Mouse (Mus musculus) heart, adult 2 months (tissue): ENCODE results near the gene Tifab. TPM values are rescaled to one million over a fixed set of nuclear protein-coding genes. Genes with fewer than 3 reads are reported as not detected.
A peak's percentile ranks its signal among the peaks of the same experiment; 100 is the strongest.

ENCODE experiments used
- DNase-seq, 2 experiments: peaks; one replicate each; pipeline ENCODE4 v3.0.0; 2021
- H3K27ac ChIP-seq: fragments of 200-600 bp; 2 replicates; pipeline ENCODE4 v1.8.1; 2022
- H3K27me3 ChIP-seq: fragments of 200-500 bp; 2 replicates; pipeline ENCODE4 v1.6.1; 2012; ENCODE audit warnings: mild to moderate bottlenecking, low read length, inconsistent platforms, mixed read lengths; ENCODE audit not compliant: control insufficient read depth, insufficient read depth
- H3K36me3 ChIP-seq: fragments of 200-500 bp; 2 replicates; pipeline ENCODE4 v1.6.1; 2012; ENCODE audit warnings: low read length, inconsistent platforms; ENCODE audit not compliant: control insufficient read depth, insufficient read depth
- H3K4me1 ChIP-seq: fragments of 200-500 bp; 2 replicates; pipeline ENCODE4 v1.6.1; 2011; ENCODE audit warnings: low read length; ENCODE audit not compliant: control insufficient read depth, insufficient read depth
- H3K4me3 ChIP-seq: fragments of 200-600 bp; 2 replicates; pipeline ENCODE4 v1.8.1; 2022
- H3K79me2 ChIP-seq: fragments of 200-500 bp; replicated peaks from 2 replicates; pipeline ENCODE4 v1.6.1; 2012; ENCODE audit warnings: mild to moderate bottlenecking, inconsistent platforms, low read length, moderate library complexity, mixed read lengths; ENCODE audit not compliant: control insufficient read depth, insufficient read depth
- H3K9ac ChIP-seq: fragments of 200-500 bp; 2 replicates; pipeline ENCODE4 v1.6.1; 2012; ENCODE audit warnings: low read depth, mild to moderate bottlenecking, control low read depth, inconsistent platforms, low read length, mixed read lengths
- CTCF ChIP-seq: fragments of 200-600 bp; IDR thresholded peaks from 2 replicates; pipeline ENCODE4 v1.8.1; 2022; ENCODE audit warnings: antibody characterized with exemption, mild to moderate bottlenecking, moderate library complexity
- EP300 ChIP-seq: fragments of 200-500 bp; IDR thresholded peaks from 2 replicates; pipeline ENCODE4 v1.6.1; 2011; ENCODE audit warnings: low read depth, low read length, control low read depth; ENCODE audit not compliant: insufficient read depth
- POLR2A ChIP-seq: fragments of 200-500 bp; IDR thresholded peaks from 2 replicates; pipeline ENCODE4 v1.6.1; 2011; ENCODE audit warnings: mild to moderate bottlenecking, low read depth, low read length, control low read depth; ENCODE audit not compliant: insufficient read depth
- WGBS: fragments of 180-500 bp; shearing (Covaris S2); methylation state at CpG from one replicate; pipeline ENCODE4 v1.1.7; 2018; 5-methylcytosine and 5-hydroxymethylcytosine counted together
- intact Hi-C: fragments of 180-260 bp; cut with DNase I; formaldehyde crosslinking; loops from one replicate; pipeline ENCODE4 v1.15.1; 2025
- polyA plus RNA-seq: library from polyadenylated mRNA; depleted of rRNA; stranded (reverse); fragments of >200 nt; gene quantifications from 2 replicates; pipeline ENCODE4 v1.2.3, GENCODE M21; 2012
- total RNA-seq, 2 experiments: library from RNA; stranded (reverse); gene quantifications; 2 replicates each; pipeline ENCODE4 v1.2.3; 2021

The Tifab gene
- total and polyA plus RNA-seq, 3 experiments, result 1.1 to 2.1 (median 1.2) TPM

GRCm38 (mm10) chr13:56134031-56134430, 44.7 kb downstream of the Tifab start:
- intact Hi-C loops, result loop anchor here (10.0 kb wide), 1 partner anchor 49 kb away; no protein-coding TSS in a partner anchor
- no peaks in the 10 kb centered on the region for H3K27me3 ChIP-seq
- peaks cover 3% of the 10 kb centered on the region; the same call in 1 of the 2 replicates for H3K36me3 ChIP-seq
- no peak for TF ChIP-seq CTCF
- no peak for TF ChIP-seq POLR2A
- no peak for TF ChIP-seq EP300
- no peak overlapping the region for H3K27ac ChIP-seq
- peak overlapping the region; percentile 96 for H3K4me3 ChIP-seq
- H3K79me2 ChIP-seq, result peaks cover 7% of the 10 kb centered on the region
- 39% methylated on average over 5 of the region's 5 CpGs for WGBS
- H3K4me1 ChIP-seq, result peaks cover 18% of the 10 kb centered on the region
- DNase-seq, result no peak
- no peak overlapping the region for H3K9ac ChIP-seq

GRCm38 (mm10) chr13:56132941-56133340, 45.7 kb downstream of the Tifab start:
- peaks cover 3% of the 10 kb centered on the region; the same call in 1 of the 2 replicates for H3K36me3 ChIP-seq
- no peak overlapping the region for H3K9ac ChIP-seq
- intact Hi-C loops, result loop anchor here (2.0 to 10.0 kb wide), 2 partner anchors 18 to 48 kb away; no protein-coding TSS in a partner anchor
- no peaks in the 10 kb centered on the region for H3K27me3 ChIP-seq
- DNase-seq, result no peak
- no peak overlapping the region for H3K4me3 ChIP-seq
- TF ChIP-seq EP300, result no peak
- no peak for TF ChIP-seq CTCF
- no peak for TF ChIP-seq POLR2A
- no peak overlapping the region for H3K27ac ChIP-seq
- WGBS, result 30% methylated on average over 7 of the region's 7 CpGs
- H3K79me2 ChIP-seq, result peaks cover 8% of the 10 kb centered on the region
- peaks cover 18% of the 10 kb centered on the region for H3K4me1 ChIP-seq

DNA sequence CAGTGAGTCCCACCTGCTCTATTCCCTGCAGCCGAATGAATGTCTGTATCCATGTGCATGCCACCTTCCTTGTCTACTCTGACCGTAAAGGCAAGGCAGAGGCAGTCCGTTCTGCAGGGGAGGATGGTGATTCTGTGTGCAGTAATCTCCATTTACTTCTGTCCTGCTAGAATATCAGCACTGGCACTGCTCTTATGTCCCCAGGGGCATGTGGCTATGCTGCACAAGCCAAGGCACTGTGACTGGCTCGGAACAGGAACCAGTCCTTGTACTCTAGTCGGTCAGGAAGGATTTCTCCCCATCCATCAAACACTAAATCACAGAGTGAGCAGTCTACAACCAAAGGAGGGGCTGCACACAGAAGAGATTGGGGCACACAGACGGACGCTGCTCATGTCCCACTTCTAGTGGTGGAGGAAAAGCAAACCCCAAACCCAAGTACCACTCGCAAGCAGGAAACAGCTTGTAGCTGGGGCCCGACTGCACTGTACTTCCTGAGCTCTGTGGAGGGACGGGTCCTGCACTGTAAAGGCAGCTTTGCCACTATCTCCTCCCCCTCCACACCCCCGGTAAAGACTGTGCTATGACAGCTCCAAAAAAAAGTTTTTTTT, 46.3 kb downstream of the Tifab start:
- Histone ChIP-seq H3K27ac (no peak overlapping the region), H3K4me3 (no peak overlapping the region), H3K36me3 (peaks cover 3% of the 10 kb centered on the region; the same call in 1 of the 2 replicates), H3K27me3 (no peaks in the 10 kb centered on the region), H3K4me1 (peaks cover 18% of the 10 kb centered on the region), H3K9ac (no peak overlapping the region; the same call in 1 of the 2 replicates), H3K79me2 (peaks cover 11% of the 10 kb centered on the region)
- WGBS, result 36% methylated on average over 11 of the region's 11 CpGs
- intact Hi-C loops, result loop anchor here (2.0 to 10.0 kb wide), 2 partner anchors 18 to 48 kb away; no protein-coding TSS in a partner anchor
- DNase-seq, result no peak
- TF ChIP-seq POLR2A, result no peak
- TF ChIP-seq EP300, result no peak
- no peak for TF ChIP-seq CTCF

GRCm38 (mm10) chr13:56130544-56130943, 48.1 kb downstream of the Tifab start:
- WGBS, result 69% methylated on average over 8 of the region's 8 CpGs
- intact Hi-C loops, result loop anchor here (10.0 kb wide), 1 partner anchor 46 kb away; no protein-coding TSS in a partner anchor
- Histone ChIP-seq H3K36me3 (peaks cover 3% of the 10 kb centered on the region; the same call in 1 of the 2 replicates), H3K27me3 (no peaks in the 10 kb centered on the region), H3K4me3 (no peak overlapping the region), H3K79me2 (peaks cover 11% of the 10 kb centered on the region), H3K9ac (no peak overlapping the region), H3K4me1 (peaks cover 16% of the 10 kb centered on the region), H3K27ac (no peak overlapping the region)
- DNase-seq, result no peak
- TF ChIP-seq EP300, result no peak
- TF ChIP-seq POLR2A, result no peak
- no peak for TF ChIP-seq CTCF

GRCm38 (mm10) chr13:56129578-56129977, 49.1 kb downstream of the Tifab start:
- H3K79me2 ChIP-seq, result peaks cover 12% of the 10 kb centered on the region
- H3K36me3 ChIP-seq, result peaks cover 3% of the 10 kb centered on the region; the same call in 1 of the 2 replicates
- no peak overlapping the region for H3K4me3 ChIP-seq
- H3K4me1 ChIP-seq, result peaks cover 16% of the 10 kb centered on the region
- H3K9ac ChIP-seq, result no peak overlapping the region
- TF ChIP-seq CTCF, result no peak
- no peak for TF ChIP-seq EP300
- no peak for TF ChIP-seq POLR2A
- H3K27me3 ChIP-seq, result no peaks in the 10 kb centered on the region
- WGBS, result 94% methylated on average over 3 of the region's 3 CpGs
- no peak overlapping the region for H3K27ac ChIP-seq
- intact Hi-C loops, result no loop called here
- DNase-seq, result no peak

DNA sequence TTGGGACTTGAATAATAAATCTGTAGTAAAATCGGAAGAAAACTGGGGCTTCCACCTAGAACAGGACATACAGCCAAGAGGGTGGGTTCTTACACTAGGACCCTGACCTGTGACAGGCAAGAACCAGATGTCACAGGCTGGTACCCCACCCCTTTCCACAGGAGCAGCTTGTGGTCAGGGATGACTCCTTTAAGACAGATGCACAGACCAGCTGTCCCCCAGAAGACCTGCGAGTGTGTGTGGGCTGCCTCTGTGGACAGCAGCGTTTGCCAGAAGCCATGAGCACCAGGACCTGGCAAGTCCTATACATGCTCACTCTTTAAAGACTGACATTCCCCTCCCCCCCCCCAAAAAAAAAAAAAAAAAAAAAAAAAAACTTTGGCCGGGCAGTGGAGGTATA, 49.7 kb downstream of the Tifab start:
- no peak for DNase-seq
- H3K79me2 ChIP-seq, result peaks cover 10% of the 10 kb centered on the region
- peaks cover 16% of the 10 kb centered on the region for H3K4me1 ChIP-seq
- H3K27me3 ChIP-seq, result no peaks in the 10 kb centered on the region
- 81% methylated on average over 4 of the region's 4 CpGs for WGBS
- TF ChIP-seq POLR2A (no peak), CTCF (no peak), EP300 (no peak)
- no peak overlapping the region for H3K4me3 ChIP-seq
- no peak overlapping the region for H3K27ac ChIP-seq
- no peak overlapping the region for H3K9ac ChIP-seq
- intact Hi-C loops, result no loop called here
- peaks cover 3% of the 10 kb centered on the region; the same call in 1 of the 2 replicates for H3K36me3 ChIP-seq
